Mouse (Mus musculus) cerebellum, adult 9-11 months (tissue): Measurements from ENCODE around the gene Mroh2a.
"Not testable (repeated sequence)": the region's sequence is repeated elsewhere in the genome, so short reads cannot be mapped to it uniquely, and the experiment has no call there.

ENCODE experiments used
- DNase-seq: peaks from one replicate; pipeline ENCODE4 v3.0.0; 2022

Gene Mroh2a

GRCm38 (mm10) chr1:88219054-88219453 is 7.7 kb upstream of the Mroh2a start:
- DNase-seq, result no peak

- no peak for DNase-seq
Measured at GRCm38 (mm10) chr1:88220336-88220735, 6.5 kb upstream of the Mroh2a start.

GRCm38 (mm10) chr1:88222216-88222615 is 4.6 kb upstream of the Mroh2a start:
- no peak for DNase-seq

GRCm38 (mm10) chr1:88223011-88223515 is 3.7 kb upstream of the Mroh2a start:
- not testable (repeated sequence) for DNase-seq

GRCm38 (mm10) chr1:88223591-88223990 is 3.2 kb upstream of the Mroh2a start:
- no peak for DNase-seq

- DNase-seq, result no peak
Measured at GRCm38 (mm10) chr1:88224029-88224776, 2.6 kb upstream of the Mroh2a start.

GRCm38 (mm10) chr1:88225301-88225700 is 1.5 kb upstream of the Mroh2a start:
- DNase-seq, result not testable (repeated sequence)

GRCm38 (mm10) chr1:88225741-88226140 is 1.0 kb upstream of the Mroh2a start:
- no peak for DNase-seq

GRCm38 (mm10) chr1:88227482-88227881 is 696 bp downstream of the Mroh2a start:
- no peak for DNase-seq

- DNase-seq, result no peak
Measured at GRCm38 (mm10) chr1:88228121-88228520, 1.3 kb downstream of the Mroh2a start.

GRCm38 (mm10) chr1:88229566-88229965 is 2.8 kb downstream of the Mroh2a start:
- DNase-seq, result no peak

GRCm38 (mm10) chr1:88229986-88230385 is 3.2 kb downstream of the Mroh2a start:
- DNase-seq, result no peak

- DNase-seq, result no peak
Measured at GRCm38 (mm10) chr1:88230421-88230820, 3.6 kb downstream of the Mroh2a start.

GRCm38 (mm10) chr1:88230981-88231802 is 4.4 kb downstream of the Mroh2a start:
- no peak for DNase-seq

GRCm38 (mm10) chr1:88231803-88232499 is 5.2 kb downstream of the Mroh2a start:
- no peak for DNase-seq

GRCm38 (mm10) chr1:88232664-88233380 is 6.0 kb downstream of the Mroh2a start:
- no peak for DNase-seq

- DNase-seq, result no peak
Measured at GRCm38 (mm10) chr1:88233421-88234247, 6.8 kb downstream of the Mroh2a start.

GRCm38 (mm10) chr1:88234248-88234610 is 7.4 kb downstream of the Mroh2a start:
- no peak for DNase-seq

GRCm38 (mm10) chr1:88234646-88235045 is 7.9 kb downstream of the Mroh2a start:
- no peak for DNase-seq

- DNase-seq, result no peak
Measured at GRCm38 (mm10) chr1:88235046-88235893, 8.5 kb downstream of the Mroh2a start.
